Mouse (Mus musculus): ENCODE measurements at regions not wholly inside any gene's neighbourhood (a gene's known extent, or its start where the extent isn't known, plus 50 kb on each side); places are given as distances from the start of the nearest gene placed in this dataset.

DNA sequence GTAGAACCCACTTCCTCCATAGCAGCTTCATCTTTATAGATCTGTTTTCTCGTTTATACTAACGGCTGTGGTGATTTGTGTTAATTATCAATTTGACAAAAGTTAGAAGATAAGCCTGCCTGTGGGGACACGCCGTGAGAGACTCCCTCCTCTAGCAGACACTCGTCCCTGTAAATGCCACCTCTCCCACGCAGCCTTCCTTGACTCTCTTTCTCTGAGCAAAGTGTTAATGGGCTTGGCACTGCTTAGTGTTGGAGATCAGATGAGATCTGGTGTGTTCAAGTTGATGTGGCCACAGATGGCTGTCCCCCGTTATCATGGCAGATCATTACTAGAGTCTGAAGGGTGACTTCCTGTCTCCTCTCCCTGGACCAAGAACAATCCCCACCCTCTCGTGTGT is 113.1 kb downstream of the Plxna1 start:
- WGBS = 77% methylated on average over 8 of the region's 8 CpGs
- H3K9me3 ChIP-seq (replicated peaks) = no peaks in the 10 kb centered on the region
- no peak overlapping the region for H3K27ac ChIP-seq
- peaks cover 5% of the 10 kb centered on the region; the same call in 1 of the 2 replicates for H3K27me3 ChIP-seq
- no peaks in the 10 kb centered on the region for H3K4me1 ChIP-seq
- no peaks in the 10 kb centered on the region for H3K36me3 ChIP-seq
- no peak overlapping the region for H3K4me2 ChIP-seq
- H3K9ac ChIP-seq = no peak overlapping the region
- no peak for ATAC-seq (replicated peaks; ENCODE audit: low FRiP score)
- no peak overlapping the region for H3K4me3 ChIP-seq (replicated peaks)

DNA sequence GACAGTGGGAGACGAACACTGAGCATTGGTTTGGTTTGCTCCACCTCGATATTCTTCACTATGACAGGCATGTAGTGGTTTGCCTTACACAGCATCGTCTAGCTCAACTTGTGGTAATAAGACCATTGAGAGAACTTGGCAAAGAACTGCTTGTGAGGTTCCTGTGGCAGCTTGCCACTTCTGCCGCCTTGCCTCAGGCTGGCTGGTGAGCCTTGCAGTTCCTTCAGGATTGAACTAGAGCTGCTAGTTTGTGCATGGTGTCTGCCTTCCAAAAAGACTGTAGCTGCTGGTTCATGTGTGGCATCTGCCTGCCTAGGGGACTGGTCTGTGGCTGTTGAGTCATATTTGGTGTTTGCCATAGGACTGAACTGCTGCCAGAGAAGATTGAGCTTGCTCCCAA is 110.8 kb downstream of the Plxna1 start:
- H3K4me1 ChIP-seq = no peaks in the 10 kb centered on the region
- no peak overlapping the region for H3K4me3 ChIP-seq (replicated peaks)
- H3K27me3 ChIP-seq = no peaks in the 10 kb centered on the region
- no peak overlapping the region for H3K4me2 ChIP-seq
- H3K9me3 ChIP-seq (replicated peaks) = no peaks in the 10 kb centered on the region
- no peaks in the 10 kb centered on the region for H3K36me3 ChIP-seq
- H3K27ac ChIP-seq = no peak overlapping the region
- no peak for ATAC-seq (replicated peaks; ENCODE audit: low FRiP score)
- WGBS = 85% methylated on average over 4 of the region's 4 CpGs
- no peak overlapping the region for H3K9ac ChIP-seq

GRCm38 (mm10) chr6:89256022-89256421 is 106.4 kb downstream of the Plxna1 start:
- H3K36me3 ChIP-seq = no peaks in the 10 kb centered on the region
- H3K4me1 ChIP-seq = no peaks in the 10 kb centered on the region
- H3K27ac ChIP-seq = no peak overlapping the region
- ATAC-seq (replicated peaks; ENCODE audit: low FRiP score) = no peak
- H3K27me3 ChIP-seq = no peaks in the 10 kb centered on the region
- no peak overlapping the region for H3K4me2 ChIP-seq
- H3K9me3 ChIP-seq (replicated peaks) = no peaks in the 10 kb centered on the region
- H3K4me3 ChIP-seq (replicated peaks) = no peak overlapping the region
- H3K9ac ChIP-seq = no peak overlapping the region
- WGBS = 34% methylated on average over 4 of the region's 4 CpGs

DNA sequence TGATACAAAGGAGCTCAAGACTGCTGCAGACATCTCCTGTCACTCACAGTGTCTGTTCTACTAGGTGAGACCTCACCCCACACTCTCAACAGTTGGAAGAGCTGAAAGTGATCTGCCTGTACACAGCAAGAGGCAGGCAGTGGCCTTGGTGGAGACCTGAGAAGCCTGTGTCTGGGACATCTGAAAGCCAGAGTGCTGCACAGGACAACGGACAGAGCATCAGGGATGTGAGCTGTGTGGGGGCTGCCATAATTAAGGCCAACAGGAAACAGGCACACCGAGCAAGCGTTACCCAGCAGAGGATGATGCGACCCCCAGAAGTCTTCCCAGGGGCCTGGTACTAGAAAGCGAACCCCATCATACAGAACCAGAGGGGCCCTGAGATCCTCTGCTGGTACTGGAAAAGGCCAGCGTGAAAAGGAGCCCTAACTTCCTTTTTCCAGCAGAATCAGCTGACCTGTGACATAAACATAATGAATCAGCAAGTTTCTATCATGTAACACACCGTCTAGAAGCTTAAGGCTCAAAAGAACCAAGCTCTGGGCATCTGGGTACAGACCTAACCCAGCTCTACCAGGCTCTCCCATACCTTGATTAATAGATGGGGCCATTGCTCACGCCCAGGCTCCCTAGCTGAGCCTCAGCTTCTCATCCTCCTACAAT is 105.7 kb downstream of the Plxna1 start:
- no peaks in the 10 kb centered on the region for H3K9me3 ChIP-seq (replicated peaks)
- H3K9ac ChIP-seq = no peak overlapping the region
- no peak overlapping the region for H3K27ac ChIP-seq
- H3K4me2 ChIP-seq = no peak overlapping the region
- H3K27me3 ChIP-seq = no peaks in the 10 kb centered on the region
- H3K4me3 ChIP-seq (replicated peaks) = no peak overlapping the region
- no peaks in the 10 kb centered on the region for H3K4me1 ChIP-seq
- H3K36me3 ChIP-seq = no peaks in the 10 kb centered on the region
- no peak for ATAC-seq (replicated peaks; ENCODE audit: low FRiP score)
- WGBS = 54% methylated on average over 8 of the region's 8 CpGs

DNA sequence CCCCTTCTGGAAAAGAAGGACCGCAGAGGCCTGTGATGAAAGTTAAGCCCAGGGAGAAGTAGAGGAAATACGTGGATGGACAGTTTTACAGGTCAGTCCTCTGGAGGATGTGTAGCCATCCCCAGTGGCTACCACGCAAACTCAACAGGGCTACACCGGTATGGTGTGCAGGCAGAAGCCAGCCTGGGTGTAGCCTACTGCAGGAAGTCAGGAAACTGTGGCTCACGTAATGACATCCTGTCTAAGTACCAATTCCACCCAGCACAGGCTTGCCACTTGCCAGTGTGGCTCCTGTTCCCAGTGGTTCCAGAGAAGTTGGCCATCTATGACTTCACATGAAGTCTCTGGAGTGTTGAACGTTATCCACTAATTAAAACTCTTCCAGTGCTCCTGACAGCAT is 105.0 kb downstream of the Plxna1 start:
- H3K27ac ChIP-seq = no peak overlapping the region
- no peaks in the 10 kb centered on the region for H3K9me3 ChIP-seq (replicated peaks)
- H3K9ac ChIP-seq = no peak overlapping the region
- no peaks in the 10 kb centered on the region for H3K27me3 ChIP-seq
- H3K36me3 ChIP-seq = no peaks in the 10 kb centered on the region
- no peaks in the 10 kb centered on the region for H3K4me1 ChIP-seq
- no peak overlapping the region for H3K4me3 ChIP-seq (replicated peaks)
- WGBS = 82% methylated on average over 6 of the region's 6 CpGs
- no peak overlapping the region for H3K4me2 ChIP-seq
- ATAC-seq (replicated peaks; ENCODE audit: low FRiP score) = no peak

DNA sequence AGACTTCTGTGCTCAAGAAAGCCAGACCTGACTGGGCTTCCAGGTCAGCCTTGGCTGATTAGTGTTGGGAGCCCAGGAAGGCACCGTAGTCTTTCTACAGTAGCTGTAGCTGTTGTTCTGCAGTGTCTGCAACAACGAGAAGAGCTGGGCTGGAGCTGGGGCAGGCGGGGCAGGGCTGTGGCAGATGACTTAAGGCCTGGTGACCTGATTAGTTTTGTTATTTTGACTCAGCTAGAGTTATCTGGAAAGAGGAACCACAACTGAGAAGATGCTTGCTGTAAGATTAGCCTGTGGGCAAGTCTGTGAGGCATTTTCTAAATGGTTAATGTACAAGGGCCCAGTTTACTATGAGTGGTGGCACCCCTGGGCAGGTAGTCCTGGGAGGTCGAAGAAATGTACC is 104.3 kb downstream of the Plxna1 start:
- no peaks in the 10 kb centered on the region for H3K27me3 ChIP-seq
- H3K9ac ChIP-seq = no peak overlapping the region
- H3K36me3 ChIP-seq = no peaks in the 10 kb centered on the region
- ATAC-seq (replicated peaks; ENCODE audit: low FRiP score) = no peak
- H3K4me2 ChIP-seq = no peak overlapping the region
- no peaks in the 10 kb centered on the region for H3K4me1 ChIP-seq
- H3K27ac ChIP-seq = no peak overlapping the region
- H3K4me3 ChIP-seq (replicated peaks) = no peak overlapping the region
- WGBS = 82% methylated on average over 4 of the region's 4 CpGs
- no peaks in the 10 kb centered on the region for H3K9me3 ChIP-seq (replicated peaks)

GRCm38 (mm10) chr6:89259406-89259994 is 102.9 kb downstream of the Plxna1 start:
- Histone ChIP-seq H3K4me3 (replicated peaks) (no peak overlapping the region), H3K27me3 (no peaks in the 10 kb centered on the region), H3K27ac (no peak overlapping the region), H3K4me1 (no peaks in the 10 kb centered on the region), H3K9me3 (replicated peaks) (no peaks in the 10 kb centered on the region), H3K9ac (no peak overlapping the region), H3K36me3 (no peaks in the 10 kb centered on the region), H3K4me2 (no peak overlapping the region)
- WGBS = 70% methylated on average over 11 of the region's 11 CpGs
- no peak for ATAC-seq (replicated peaks; ENCODE audit: low FRiP score)

GRCm38 (mm10) chr6:89262958-89263357 is 99.5 kb downstream of the Plxna1 start:
- no peaks in the 10 kb centered on the region for H3K27me3 ChIP-seq
- H3K9ac ChIP-seq = no peak overlapping the region
- no peak for ATAC-seq (replicated peaks; ENCODE audit: low FRiP score)
- H3K4me3 ChIP-seq (replicated peaks) = no peak overlapping the region
- H3K27ac ChIP-seq = no peak overlapping the region
- no peak overlapping the region for H3K4me2 ChIP-seq
- no peaks in the 10 kb centered on the region for H3K4me1 ChIP-seq
- H3K36me3 ChIP-seq = no peaks in the 10 kb centered on the region
- no peaks in the 10 kb centered on the region for H3K9me3 ChIP-seq (replicated peaks)
- 72% methylated on average over 4 of the region's 4 CpGs for WGBS

GRCm38 (mm10) chr6:89265296-89265695 is 97.1 kb downstream of the Plxna1 start:
- no peak overlapping the region for H3K27ac ChIP-seq
- no peaks in the 10 kb centered on the region for H3K36me3 ChIP-seq
- H3K4me2 ChIP-seq = no peak overlapping the region
- no peaks in the 10 kb centered on the region for H3K9me3 ChIP-seq (replicated peaks)
- 83% methylated on average over 3 of the region's 3 CpGs for WGBS
- no peak overlapping the region for H3K4me3 ChIP-seq (replicated peaks)
- no peak overlapping the region for H3K9ac ChIP-seq
- no peak for ATAC-seq (replicated peaks; ENCODE audit: low FRiP score)
- H3K27me3 ChIP-seq = no peaks in the 10 kb centered on the region
- no peaks in the 10 kb centered on the region for H3K4me1 ChIP-seq

Measured in kidney, embryonic 15.5 days (tissue).